Mouse (Mus musculus): ENCODE data around the gene Stat5a. TPM values are rescaled to one million over a fixed set of nuclear protein-coding genes. Genes with fewer than 3 reads are reported as not detected.
A peak's percentile ranks its signal among the peaks of the same experiment; 100 is the strongest.

The Stat5a gene
- total and polyA plus RNA-seq, 2 experiments from 2014 or later: 4.0 to 5.1 TPM

DNA sequence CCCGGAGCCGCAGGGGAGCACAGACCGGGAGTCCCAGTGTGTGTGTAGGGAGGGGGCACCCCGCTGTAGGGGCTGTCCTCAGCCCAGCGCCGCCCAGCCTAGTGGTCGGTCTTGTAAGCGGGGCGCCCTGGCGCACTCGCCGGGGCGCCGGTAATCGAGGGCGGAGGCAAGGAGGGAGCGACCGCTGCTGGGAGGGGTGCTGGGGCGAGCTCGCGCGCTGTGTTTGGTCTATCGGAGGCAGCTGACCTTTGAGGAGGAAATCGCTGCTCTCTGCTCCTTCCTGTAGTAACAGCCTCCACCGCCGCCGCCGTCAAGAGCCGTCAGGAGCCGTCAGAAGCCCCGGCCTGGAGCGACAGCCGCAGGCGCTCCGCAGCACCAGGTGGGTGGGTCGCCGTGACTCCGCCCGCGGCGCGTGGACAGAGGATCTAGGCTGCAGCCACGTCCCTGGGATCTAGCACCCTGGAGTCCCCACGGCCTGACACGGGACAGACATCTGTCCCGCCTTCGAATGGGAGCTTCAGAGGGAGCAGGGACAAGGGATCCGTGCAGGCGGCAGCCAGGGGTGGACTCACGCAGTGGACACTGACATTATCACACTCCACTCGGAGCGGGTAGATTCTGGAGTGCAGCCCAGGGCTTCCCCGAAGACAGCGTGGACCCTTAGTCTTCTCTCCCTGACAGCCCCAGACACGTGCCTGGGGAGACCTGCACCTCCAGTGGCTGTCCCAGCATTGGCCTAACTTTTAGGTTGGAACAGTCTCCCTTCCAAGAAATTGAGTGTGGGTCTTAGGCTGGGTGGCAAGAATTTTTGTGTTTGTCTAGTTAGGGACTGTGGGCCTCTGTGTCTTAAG, 1.3 kb downstream of the Stat5a start:
- Histone ChIP-seq H3K9me3 (ENCODE audit: low read length) (no peaks in the 10 kb centered on the region), H3K27me3 (ENCODE audit: insufficient read depth, low read length) (peaks cover 8% of the 10 kb centered on the region; the same call in 1 of the 2 replicates), H3K9ac (replicated peaks; ENCODE audit: low read length, poor library complexity, severe bottlenecking) (peak overlapping the region; percentile 37; the same call in 1 of the 2 replicates), H3K4me3 (ENCODE audit: low read depth, low read length) (peak overlapping the region; percentile 41), H3K4me2 (ENCODE audit: low read depth, low read length, poor library complexity, severe bottlenecking) (peak overlapping the region; percentile 53), H3K27ac (ENCODE audit: low read depth, low read length) (no peak overlapping the region), H3K36me3 (ENCODE audit: insufficient read depth, low read length) (no peaks in the 10 kb centered on the region; the same call in 1 of the 2 replicates), H3K4me1 (ENCODE audit: insufficient read depth, low read length) (no peaks in the 10 kb centered on the region)
- ATAC-seq (ENCODE audit: low FRiP score) (peak; percentile 88), DNase-seq (ENCODE audit: low spot score) (peak; percentile 54)
- peak; percentile 14; the same call in 1 of the 2 replicates for TF ChIP-seq CTCF (IDR thresholded peaks at IDR 0.05)
- WGBS: 2% methylated on average over 51 of the region's 55 CpGs

DNA sequence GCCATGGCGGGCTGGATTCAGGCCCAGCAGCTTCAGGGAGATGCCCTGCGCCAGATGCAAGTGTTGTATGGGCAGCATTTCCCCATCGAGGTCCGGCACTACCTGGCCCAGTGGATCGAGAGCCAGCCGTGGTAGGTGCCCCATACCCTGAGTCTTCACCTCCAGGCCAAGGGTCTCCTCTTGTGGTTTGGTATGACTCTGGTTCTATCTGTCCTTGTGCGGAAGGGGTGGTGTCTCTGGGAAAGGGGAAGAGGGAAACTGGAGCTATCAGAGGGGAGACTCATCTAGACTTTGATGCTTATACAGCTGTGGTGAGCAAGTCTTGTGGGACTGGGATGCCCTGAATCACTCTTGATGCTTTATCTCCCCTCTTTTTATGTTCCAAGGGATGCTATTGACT, 2.2 kb downstream of the Stat5a start:
- Histone ChIP-seq H3K36me3 (ENCODE audit: insufficient read depth, low read length) (no peaks in the 10 kb centered on the region; the same call in 1 of the 2 replicates), H3K9me3 (ENCODE audit: low read length) (no peaks in the 10 kb centered on the region), H3K9ac (replicated peaks; ENCODE audit: low read length, poor library complexity, severe bottlenecking) (no peak overlapping the region), H3K27ac (ENCODE audit: low read depth, low read length) (no peak overlapping the region), H3K27me3 (ENCODE audit: insufficient read depth, low read length) (peaks cover 8% of the 10 kb centered on the region; the same call in 1 of the 2 replicates), H3K4me2 (ENCODE audit: low read depth, low read length, poor library complexity, severe bottlenecking) (no peak overlapping the region), H3K4me1 (ENCODE audit: insufficient read depth, low read length) (no peaks in the 10 kb centered on the region), H3K4me3 (ENCODE audit: low read depth, low read length) (no peak overlapping the region)
- ATAC-seq (ENCODE audit: low FRiP score) (no peak), DNase-seq (ENCODE audit: low spot score) (no peak)
- no peak for TF ChIP-seq CTCF (IDR thresholded peaks at IDR 0.05)
- 88% methylated on average over 7 of the region's 7 CpGs for WGBS

DNA sequence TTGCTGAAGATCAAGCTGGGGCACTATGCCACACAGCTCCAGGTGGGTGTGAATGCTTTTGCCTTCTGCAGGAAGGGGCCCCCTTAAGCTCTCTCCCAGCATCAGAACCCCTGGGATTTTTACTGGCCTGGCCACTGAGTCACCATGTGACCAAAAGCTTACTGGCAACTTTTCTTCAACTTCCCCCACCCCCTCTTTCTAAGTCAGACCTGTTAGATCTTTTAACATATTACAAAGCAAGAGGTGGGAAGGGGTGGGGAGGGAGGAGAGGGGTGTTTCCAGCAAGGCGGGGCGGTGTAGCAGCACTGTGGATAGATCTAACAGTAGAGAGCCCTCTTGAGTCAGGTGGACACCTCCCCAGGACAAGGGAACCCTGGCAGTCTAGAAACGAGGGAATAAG, 2.7 kb downstream of the Stat5a start:
- no peak for ATAC-seq (ENCODE audit: low FRiP score)
- H3K4me2 ChIP-seq (ENCODE audit: low read depth, low read length, poor library complexity, severe bottlenecking): no peak overlapping the region
- H3K27me3 ChIP-seq (ENCODE audit: insufficient read depth, low read length): peaks cover 8% of the 10 kb centered on the region; the same call in 1 of the 2 replicates

GRCm38 (mm10) chr11:100863141-100863540, 4.0 kb downstream of the Stat5a start:
- Histone ChIP-seq H3K9me3 (ENCODE audit: low read length) (no peaks in the 10 kb centered on the region), H3K4me1 (ENCODE audit: insufficient read depth, low read length) (no peaks in the 10 kb centered on the region), H3K4me3 (ENCODE audit: low read depth, low read length) (no peak overlapping the region), H3K9ac (replicated peaks; ENCODE audit: low read length, poor library complexity, severe bottlenecking) (no peak overlapping the region), H3K27ac (ENCODE audit: low read depth, low read length) (no peak overlapping the region), H3K36me3 (ENCODE audit: insufficient read depth, low read length) (no peaks in the 10 kb centered on the region; the same call in 1 of the 2 replicates), H3K27me3 (ENCODE audit: insufficient read depth, low read length) (peaks cover 8% of the 10 kb centered on the region; the same call in 1 of the 2 replicates), H3K4me2 (ENCODE audit: low read depth, low read length, poor library complexity, severe bottlenecking) (no peak overlapping the region)
- DNase-seq (ENCODE audit: low spot score): no peak
- TF ChIP-seq CTCF (IDR thresholded peaks at IDR 0.05): no peak
- 91% methylated on average over 10 of the region's 10 CpGs for WGBS
- ATAC-seq (ENCODE audit: low FRiP score): no peak

More for the DNA sequence above, 2.7 kb downstream of the Stat5a start:
- 52% methylated on average over 3 of the region's 3 CpGs for WGBS
- no peak overlapping the region for H3K4me3 ChIP-seq (ENCODE audit: low read depth, low read length)
- DNase-seq (ENCODE audit: low spot score): no peak
- no peak overlapping the region for H3K9ac ChIP-seq (replicated peaks; ENCODE audit: low read length, poor library complexity, severe bottlenecking)
- no peak for TF ChIP-seq CTCF (IDR thresholded peaks at IDR 0.05)
- H3K4me1 ChIP-seq (ENCODE audit: insufficient read depth, low read length): no peaks in the 10 kb centered on the region
- H3K27ac ChIP-seq (ENCODE audit: low read depth, low read length): no peak overlapping the region
- no peaks in the 10 kb centered on the region; the same call in 1 of the 2 replicates for H3K36me3 ChIP-seq (ENCODE audit: insufficient read depth, low read length)
- no peaks in the 10 kb centered on the region for H3K9me3 ChIP-seq (ENCODE audit: low read length)

DNA sequence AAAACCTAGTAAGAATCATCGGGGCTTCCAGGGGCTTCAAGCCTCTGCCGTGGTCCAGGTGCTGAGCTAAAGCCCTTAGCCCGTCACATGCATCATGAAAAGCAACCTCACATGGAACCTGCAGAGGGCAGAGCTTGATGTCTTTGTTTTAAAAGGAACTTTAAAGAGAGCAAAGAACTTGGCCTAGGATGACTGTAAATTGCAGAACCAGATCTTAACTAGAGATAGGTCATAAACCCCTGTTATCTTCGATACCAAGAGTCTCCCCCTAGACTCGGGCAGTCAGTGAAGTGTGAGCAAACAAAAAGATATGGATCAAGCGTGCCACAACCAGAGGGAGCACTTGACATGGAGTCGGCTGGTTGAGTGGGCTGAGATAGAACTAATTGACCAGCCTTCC, 6.5 kb downstream of the Stat5a start:
- Histone ChIP-seq H3K9me3 (ENCODE audit: low read length) (no peaks in the 10 kb centered on the region), H3K4me1 (ENCODE audit: insufficient read depth, low read length) (no peaks in the 10 kb centered on the region), H3K27ac (ENCODE audit: low read depth, low read length) (no peak overlapping the region), H3K4me2 (ENCODE audit: low read depth, low read length, poor library complexity, severe bottlenecking) (no peak overlapping the region), H3K36me3 (ENCODE audit: insufficient read depth, low read length) (no peaks in the 10 kb centered on the region; the same call in 1 of the 2 replicates), H3K27me3 (ENCODE audit: insufficient read depth, low read length) (peaks cover 4% of the 10 kb centered on the region; the same call in 1 of the 2 replicates), H3K9ac (replicated peaks; ENCODE audit: low read length, poor library complexity, severe bottlenecking) (no peak overlapping the region), H3K4me3 (ENCODE audit: low read depth, low read length) (no peak overlapping the region)
- no peak for TF ChIP-seq CTCF (IDR thresholded peaks at IDR 0.05)
- DNase-seq (ENCODE audit: low spot score) (no peak), ATAC-seq (ENCODE audit: low FRiP score) (no peak)
- 85% methylated on average over 7 of the region's 7 CpGs for WGBS
